Mouse (Mus musculus): ENCODE measurements around the gene Arl16.

- no peak for TF ChIP-seq POLR2A (IDR thresholded peaks at IDR 0.05; ENCODE audit: low read depth, low read length)
- TF ChIP-seq CTCF (conservative IDR thresholded peaks at IDR 0.05; ENCODE audit: insufficient read depth, insufficient read length, low read depth, low read length), result no peak
Measured at GRCm38 (mm10) chr11:120498226-120498625, 30.8 kb upstream of the Arl16 start.
